Mouse (Mus musculus): ENCODE measurements at regions not wholly inside any gene's neighbourhood (a gene's known extent, or its start where the extent isn't known, plus 50 kb on each side); places are given as distances from the start of the nearest gene placed in this dataset.
A peak's percentile ranks its signal among the peaks of the same experiment; 100 is the strongest.

DNA sequence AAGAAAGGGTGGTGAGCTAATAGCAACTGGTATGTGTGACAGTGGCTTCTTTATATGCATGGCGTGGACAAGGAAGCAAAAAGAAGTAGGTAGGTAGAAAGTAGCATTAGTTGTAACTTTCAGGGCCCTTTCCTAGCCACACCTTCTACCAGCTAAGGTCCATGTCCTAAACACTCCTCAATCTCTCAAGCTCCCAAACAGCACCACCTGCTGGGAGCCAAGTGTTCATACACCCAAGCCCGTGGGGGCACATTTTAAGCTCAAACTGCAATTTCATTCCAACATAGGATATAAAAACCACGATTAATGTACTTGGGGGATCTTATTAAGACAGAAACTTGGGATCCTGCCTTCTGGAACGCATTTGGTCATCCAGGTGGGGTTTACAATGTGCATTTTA is 141.6 kb upstream of the Cox10 start:
- no peak for DNase-seq

DNA sequence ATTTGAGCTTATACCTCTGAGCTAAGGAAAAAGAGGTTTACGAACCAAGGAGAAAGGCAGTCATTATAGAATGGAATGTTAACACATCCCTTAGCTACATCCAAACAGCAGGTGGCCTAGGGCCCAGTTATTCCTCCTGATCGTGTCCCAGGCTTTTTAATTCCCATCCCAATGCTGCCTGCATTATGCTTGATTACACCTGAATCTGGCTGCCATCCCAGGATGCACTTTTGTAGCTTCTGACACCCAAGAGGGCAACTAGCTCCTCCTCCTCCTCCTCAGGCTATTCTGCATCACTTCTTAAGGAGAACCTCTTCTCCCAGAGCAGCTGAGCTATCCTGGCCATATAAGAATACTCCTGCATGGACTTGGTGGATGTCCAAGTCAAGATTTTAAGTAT is 137.9 kb upstream of the Cox10 start:
- DNase-seq: no peak

DNA sequence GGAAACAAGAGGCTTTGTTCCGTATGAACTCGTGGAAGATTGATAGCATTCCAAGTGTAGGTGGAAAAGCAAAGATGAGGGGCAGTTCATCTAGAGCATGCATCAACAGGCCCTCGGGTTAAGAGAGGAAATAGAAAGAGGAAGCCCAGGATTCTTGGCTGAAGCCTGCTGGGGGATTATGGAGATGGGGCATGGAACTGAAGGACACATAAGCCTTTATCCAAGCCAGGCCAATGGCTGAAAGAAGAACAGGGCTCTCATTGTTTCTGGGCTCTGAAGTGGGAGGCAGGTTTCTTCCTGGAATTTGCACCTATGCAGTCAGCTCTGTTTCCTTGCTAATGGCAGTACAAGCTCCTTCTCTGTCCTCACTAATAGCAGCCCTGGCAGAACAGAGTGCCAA is 131.6 kb upstream of the Cox10 start:
- DNase-seq: no peak

DNA sequence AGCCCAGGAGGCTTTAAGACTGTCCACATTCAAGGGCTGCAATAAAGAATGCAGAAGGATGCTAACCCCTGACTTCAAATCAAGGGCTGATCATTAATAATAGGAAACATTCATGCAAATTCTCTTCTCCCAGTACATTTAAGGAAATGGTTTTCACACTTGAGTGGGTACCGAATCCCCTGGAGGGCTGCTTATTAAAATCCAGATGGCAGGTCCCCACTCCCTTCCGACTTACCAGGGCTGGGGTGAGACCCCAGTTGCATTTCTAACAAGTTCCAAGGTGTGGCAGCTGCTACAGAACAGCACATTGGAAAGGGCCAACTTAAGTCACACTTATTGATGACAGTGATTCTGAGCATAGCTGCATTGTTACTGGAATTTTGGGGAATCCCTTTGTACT is 129.0 kb upstream of the Cox10 start:
- no peak for DNase-seq

DNA sequence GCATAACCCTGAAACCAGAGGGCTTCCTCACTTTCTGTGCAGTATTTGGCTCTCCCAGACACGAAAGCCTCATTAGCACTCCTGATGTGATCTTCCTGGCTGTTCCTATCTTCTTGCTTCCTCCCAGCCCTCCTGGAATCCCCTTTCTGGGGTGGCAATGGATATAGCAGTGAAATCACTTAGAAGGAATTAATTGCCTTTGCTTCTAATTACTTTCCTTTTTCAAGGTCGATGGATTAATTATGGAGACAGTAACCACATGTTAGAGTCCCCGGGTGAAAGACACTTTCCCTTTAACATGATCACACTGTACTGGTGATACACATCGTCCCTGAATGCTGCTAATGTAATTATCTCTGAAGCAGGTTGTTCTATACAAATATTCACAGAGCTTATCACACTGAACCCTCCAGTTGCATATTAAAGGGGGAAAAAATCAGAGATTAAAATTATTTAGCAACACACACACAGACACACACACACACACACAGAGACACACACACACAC is 128.1 kb upstream of the Cox10 start:
- no peak for DNase-seq

DNA sequence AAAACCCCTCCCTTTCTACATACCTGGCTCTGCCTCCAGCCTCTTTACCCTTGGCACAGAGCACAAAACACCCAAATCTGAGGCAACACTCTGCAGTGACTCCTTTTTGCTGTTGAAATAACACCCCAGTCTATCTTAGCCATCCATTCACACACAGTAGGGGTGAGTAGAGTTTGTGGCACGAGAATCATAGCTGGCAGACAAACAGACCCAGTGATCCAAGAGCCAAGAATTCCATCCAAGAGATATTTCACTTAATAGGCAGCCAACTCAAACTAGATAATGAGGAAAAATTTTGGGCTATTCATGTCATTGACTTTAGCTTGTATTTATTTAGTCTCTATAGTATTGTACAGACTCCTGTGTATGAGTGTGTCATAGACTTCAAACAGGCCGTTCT is 126.9 kb upstream of the Cox10 start:
- no peak for DNase-seq

DNA sequence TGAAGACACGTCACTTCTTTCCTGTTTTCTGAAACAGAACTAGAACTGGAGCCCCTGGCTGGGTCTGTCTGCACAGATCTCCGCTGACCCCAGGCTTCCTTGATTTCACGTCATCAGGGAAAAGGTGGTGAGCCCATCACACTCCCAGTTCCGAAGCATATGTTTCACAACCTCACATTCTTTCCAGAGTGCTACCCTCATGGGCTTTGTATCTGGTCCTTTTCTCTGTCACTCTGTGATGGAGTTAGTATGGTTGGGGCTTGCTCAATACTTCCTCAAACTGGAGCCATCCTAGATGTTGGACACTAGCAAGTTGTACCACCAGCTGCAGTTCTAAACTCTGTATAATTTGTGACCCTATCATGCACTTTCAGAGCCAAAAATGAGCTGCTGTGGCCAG is 125.8 kb upstream of the Cox10 start:
- DNase-seq: no peak

DNA sequence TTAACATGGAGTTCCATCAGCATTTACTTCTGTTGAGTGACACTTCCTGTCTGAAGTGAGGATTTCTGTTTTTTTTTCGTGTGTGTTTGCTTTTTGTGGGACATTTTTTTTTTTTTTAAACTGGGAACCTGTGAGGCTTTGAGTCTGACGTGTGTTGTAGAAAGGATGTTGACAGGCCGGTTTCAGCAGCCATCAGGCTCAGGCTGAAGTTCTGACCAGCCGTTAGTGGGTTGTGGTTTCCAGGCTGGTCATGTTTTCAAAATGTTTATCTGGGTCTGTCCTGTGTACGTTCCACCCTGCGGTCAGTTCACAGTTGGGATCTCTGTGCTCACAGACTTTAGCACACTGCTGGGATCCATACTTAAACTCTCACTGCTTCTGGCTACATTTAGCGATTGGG is 125.0 kb upstream of the Cox10 start:
- DNase-seq: no peak

DNA sequence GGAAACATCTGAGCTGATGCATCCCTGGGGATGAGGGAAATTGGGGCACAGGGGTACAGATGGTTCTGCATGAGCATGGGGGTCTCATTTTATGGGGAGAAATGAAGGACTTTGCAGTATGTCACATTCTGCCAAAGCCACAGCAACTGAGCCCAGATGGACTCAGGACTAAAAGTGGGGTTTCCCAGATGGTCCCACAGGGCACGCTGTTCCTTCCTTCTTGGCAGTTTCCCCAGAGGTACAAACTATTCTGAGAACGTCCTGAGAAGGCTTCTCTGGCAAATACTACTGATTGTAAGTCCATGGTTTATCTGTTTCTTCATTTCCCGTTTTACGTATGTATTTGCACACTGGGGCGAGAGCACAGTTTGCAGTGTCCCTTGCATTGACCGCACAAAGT is 121.6 kb upstream of the Cox10 start:
- DNase-seq: no peak

DNA sequence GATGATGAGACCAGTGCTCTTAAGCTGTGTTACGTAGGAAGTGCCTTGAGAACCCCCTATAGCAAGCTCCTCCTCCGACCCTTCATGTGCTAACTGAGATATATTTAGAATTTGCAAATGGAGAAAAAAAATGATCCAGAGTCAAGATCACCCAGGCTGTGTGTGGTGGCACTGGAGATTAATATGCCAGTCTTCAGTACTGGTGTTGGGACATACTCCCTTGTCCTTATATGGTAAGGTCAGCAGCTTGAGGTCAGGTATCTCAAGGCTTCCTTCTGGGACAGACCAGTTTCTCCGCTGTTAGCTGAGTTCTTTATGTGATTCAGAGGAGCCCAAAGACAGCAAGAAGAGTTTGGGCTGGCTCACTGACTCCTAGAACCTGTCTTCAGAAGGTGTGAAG is 116.0 kb upstream of the Cox10 start:
- no peak for DNase-seq

DNA sequence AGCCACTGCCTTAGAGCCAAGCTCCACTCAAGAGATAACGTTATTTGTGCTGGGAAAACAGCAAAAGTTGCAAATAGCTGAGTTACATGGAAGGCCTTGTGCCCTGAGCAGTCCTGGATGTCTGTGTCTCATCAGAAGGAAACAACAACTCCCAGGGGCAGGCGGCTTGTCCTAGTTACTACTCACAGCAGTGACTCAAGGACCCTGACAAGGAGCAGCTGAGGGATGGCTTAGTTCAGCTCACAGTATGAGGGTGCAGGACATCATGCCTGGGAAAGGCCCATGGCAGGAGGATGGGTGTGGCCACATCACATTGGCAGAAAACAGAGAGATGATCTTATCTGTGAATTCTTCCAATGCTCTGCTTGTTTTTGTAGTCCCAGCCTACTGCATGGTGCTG is 109.4 kb upstream of the Cox10 start:
- DNase-seq: no peak

DNA sequence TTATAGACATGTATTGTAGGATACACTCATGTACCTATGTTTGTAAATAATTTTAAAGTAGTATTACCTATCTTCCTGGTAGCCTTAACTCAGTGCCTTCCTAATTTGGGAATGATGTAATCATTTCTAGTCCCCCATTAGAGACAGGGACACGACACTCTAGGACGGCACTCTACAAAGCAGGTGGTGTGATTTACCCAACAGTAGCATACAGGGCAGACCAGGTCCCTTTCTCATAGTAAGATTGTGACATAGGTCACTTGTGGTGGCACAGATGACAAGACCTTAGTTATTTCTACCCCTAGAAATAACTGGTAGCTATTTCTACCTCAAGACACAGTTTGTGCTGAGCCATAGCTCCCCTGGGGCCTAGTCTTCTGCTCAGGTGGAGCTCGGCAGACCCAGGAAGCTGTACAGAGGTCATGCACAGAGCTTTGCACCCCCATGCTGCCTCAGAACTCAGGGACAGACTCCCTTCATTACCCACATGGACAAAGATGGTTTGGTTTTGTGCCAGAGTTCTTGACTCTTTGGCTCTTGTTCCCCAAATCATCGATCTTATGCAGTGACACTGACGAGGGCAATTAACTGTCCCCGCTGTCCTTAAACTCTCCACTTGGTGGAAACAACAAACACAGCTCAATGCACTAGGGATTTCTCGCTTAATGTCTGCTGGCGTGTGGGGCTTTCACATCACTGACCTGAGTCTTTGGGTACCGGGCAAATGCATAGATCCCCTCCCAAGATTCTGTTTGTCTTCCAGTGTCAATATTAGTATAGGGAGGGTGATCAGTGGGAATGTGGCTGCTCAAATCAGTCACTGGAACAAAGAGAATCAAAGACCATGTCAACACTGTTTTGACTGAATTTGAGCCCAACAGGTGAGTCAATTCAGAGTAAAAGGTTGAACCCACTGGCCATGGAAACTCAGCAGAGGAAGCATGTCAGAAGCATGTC is 108.5 kb upstream of the Cox10 start:
- DNase-seq: no peak

DNA sequence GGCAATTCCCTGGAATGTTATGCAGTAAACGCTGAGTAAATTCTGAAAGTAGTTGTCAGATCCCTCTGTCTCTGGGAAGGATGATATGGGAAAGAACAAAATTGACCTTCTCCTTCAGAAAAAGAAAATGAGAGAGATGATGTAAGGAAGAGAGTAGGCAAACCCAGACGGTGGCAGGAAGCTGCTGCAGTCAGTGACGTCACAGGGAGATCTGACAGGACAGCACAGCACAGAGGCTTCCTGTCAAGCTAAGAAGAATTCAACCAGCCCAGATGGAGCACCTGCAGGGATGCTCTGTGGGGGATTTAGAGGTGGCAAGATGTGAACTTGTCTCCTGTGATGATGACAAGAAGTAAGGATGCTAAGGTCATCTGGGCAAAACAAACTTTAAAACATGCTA is 107.7 kb upstream of the Cox10 start:
- peak; percentile 20 for DNase-seq

DNA sequence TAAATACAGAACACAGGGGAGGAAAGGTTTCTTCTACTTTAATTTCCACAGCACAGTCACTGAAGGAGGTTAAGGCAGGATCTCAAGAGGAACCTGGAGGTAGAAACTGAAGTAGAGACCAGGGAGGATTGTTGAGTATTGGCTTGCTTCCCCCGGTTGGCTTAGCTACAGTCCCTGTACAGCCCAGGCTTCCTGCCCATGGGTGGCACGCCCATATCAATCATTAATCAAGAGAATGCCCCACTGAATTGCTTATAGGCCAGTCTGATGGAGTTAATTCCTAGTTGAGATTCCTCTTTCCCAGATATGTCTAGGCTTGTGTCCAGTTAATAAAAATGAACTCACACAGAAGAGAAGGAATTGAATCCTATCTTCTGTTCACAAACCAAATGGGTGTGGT is 107.3 kb upstream of the Cox10 start:
- DNase-seq: no peak

DNA sequence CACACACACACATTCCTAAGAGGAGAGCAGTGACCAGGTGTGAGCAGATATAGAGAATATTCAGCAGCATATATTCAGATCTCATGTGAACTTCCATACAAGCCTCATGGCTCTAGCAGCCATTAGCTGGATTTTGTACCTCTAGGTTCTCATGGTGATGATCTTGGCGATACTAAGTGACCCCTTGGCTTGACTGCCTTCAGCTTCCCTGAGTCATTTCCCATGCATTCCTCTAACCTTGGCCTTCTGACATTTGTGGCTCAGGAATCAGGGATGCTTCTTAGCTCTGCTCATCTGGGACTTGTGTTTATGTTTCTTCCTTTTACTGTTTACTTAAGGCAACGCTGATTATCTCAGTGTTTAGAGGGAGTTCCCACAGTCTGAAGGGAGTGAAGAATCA is 100.8 kb upstream of the Cox10 start:
- no peak for DNase-seq

DNA sequence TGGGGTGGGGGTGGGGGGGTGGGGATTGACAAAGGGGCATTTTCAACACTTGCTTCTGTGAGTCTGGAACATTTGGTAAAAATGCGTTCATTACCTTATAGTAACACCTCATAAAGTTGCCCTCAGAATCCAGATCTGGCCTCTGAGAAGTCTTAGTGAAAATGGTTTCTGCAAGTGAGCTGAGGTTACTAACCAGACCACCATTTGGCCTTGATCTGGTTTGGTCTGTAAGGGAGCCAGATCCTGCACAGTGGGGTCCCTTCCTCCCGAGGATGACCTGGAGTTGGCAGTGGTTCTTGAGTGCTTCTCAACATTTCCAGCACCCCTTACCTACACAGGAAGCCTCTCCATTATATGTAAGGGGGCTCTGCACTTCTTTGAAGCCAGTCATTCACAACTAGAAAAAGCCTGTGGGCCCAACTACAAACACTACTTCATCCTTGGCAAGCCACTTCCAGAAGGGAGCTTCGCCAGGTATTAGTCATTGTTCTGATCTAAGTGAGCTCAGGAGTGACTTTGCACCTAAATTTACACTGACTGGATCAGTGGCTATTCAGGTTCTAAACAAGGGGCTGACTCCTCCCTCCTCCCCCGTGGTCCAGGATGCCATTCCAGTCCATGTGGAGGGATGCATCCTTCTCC is 94.3 kb upstream of the Cox10 start:
- no peak for DNase-seq

DNA sequence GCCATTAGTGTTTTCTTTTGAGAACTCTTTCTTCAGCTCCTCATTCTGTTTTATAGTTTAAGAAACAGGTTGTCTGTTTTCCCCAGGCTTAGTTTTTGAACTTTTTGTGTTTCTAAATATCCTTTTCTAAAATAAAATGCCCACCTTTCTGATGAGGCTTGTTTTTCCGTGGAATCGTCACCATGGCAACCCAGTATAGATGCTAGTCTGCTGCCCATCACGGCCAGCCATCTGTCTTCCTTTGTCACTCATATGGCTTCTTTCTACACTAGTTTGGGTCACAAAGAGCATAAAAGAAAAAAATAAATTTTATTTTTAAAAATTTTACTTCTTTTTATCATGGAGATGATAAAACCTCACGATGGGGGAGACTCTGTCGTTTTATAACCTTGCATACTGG is 93.7 kb upstream of the Cox10 start:
- no peak for DNase-seq

DNA sequence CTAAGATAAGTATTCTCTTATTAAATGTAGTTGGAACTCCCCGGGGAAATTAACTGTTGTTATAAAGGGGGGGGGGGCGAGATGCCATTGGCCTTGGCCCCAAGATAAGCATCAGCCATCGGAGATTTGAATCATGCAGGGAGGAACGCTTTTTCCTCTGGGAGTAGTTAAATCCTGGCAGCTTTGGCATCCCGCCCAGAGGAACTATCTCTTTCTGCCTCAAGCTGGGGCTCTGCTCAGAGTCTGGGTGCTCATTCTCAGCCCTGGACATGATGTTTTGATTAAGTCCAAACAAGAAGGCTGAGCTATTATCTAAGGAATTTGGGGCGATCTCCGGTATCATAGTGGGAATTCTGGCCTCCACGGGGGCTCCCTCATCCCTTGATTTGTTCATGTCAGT is 89.4 kb upstream of the Cox10 start:
- no peak for DNase-seq

DNA sequence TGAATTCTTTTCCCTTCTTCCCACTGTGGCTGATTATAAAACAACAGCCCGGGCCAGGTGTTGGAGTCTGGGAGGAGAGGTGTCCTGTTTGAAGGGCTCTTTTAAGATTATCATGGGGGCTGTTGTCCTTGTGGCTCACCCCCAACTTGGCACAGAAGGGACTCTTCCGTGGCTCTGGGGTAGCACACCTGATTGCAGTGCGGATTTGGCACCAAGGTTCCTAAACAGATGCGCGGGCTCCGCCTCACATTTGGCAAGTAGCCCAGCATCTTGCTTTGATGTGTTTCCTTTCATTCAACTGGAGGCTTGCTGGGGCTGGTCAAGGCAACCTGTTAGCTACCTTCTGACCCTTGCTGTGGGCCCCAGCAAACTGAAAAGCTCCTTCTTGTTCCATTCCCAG is 85.5 kb upstream of the Cox10 start:
- no peak for DNase-seq

DNA sequence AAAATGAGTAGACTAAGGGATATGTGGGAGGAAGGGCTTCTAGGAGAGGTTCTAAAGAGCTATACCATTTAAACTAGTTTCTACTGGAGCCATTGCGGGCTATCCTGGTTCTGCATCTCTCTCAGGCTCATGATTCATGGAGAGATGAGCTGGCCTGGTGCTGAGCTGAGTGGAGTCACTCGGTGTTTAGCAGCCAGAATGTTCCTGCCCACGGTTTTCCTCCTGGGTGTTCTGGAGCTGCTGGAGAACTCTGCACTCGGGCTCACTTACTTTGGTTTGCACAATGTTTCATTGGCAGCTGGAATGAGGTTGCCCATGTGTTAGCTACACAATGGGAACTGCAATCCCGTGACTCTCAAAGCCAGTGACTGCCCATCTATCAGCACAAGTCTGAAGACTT is 79.0 kb upstream of the Cox10 start:
- no peak for DNase-seq

DNA sequence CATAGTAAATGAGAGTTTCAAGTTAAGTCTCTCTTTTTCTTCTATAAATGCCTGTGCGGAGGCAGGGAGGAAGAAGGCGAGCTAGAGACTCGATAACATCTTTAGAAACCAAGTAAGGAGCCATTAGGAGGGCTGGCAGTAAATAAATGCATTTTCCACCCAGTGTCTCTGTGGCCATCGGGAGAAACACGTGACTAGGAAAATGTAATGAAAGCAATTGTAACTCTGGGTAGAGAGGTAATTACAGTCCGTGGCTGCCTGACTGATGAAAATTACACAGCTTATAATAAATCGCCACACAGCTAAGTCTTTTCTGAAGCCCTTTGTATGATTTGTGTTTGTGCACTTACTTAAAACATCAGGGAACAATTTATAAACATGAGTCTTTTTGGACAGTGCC is 77.4 kb upstream of the Cox10 start:
- no peak for DNase-seq

DNA sequence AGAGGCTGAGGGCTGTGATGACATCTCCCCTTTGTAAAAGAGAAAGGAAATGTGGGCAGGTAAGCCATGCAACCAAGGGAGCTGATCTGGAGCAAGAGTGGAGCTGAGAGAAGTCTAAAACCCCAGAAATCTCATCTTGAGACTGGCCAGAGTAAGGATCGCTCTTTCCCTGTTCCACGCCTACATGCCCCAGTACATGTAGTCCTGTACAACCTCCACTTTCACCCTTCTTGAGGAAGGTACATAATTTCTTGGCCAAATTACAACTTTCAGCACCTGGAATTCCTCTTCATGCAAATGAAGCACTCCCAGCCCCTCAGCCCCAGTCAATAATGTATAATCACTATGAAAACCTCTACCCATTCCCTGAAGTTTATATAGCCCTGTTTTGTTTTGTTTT is 60.2 kb upstream of the Cox10 start:
- DNase-seq: no peak

DNA sequence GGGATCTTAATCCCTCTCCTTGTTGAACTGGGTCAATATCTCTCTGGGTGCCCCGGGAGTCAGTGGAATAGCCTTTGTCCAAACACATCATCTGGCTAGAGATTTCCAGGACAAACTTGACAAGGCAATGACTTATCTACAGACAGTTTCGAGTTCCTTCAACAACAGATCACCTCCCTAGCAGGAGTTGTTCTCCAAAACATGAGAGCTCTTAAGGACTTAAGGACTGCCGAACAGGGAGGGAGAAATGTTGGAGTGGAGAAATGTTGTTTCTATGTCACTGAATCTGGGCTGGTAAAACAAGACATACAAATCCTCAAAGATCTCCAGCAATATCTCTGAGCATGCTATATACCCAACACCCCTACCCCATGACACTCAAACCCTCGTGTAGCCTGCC is 59.7 kb upstream of the Cox10 start:
- DNase-seq: no peak

DNA sequence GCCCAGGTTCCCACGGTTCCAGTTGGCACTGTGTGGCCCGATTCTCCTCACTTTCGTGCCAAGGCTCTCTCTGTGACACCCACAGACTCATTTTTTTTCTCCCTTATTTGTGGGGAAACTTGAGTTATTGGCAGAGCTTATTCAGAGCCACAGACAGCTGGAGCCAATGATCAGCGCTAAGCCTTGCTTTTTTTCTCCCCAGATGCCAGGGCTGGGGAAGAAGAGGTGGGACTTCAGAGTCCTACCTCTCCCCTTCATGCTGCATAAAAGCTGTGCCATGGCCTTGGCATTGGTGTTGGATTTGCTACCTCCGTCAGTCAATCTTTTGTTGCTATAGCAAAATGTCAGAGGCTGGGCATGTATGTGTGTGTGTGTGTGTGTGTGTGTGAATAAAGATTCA is 56.5 kb upstream of the Cox10 start:
- no peak for DNase-seq

DNA sequence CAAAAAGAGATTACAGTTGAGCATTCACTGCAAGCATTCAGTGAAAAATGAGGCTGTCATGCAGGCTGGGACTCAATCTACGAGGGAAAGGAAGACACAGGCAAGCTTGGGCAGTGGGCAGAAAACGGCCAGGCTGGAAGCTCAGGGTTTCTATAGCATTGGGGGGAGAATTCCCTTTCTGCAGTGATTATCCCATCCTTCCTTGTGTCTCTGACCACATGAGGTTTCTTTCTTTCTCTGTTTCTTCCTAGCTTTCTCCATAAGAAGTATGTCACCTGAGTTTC is 56.0 kb upstream of the Cox10 start:
- no peak for DNase-seq

All from cerebellum, adult 9-10 months (tissue).